Mouse (Mus musculus) embryonic facial prominence, embryonic 15.5 days (tissue): ENCODE data around the gene Cbx4. TPM values are rescaled to one million over a fixed set of nuclear protein-coding genes. Genes with fewer than 3 reads are reported as not detected.

Experiments used
- ATAC-seq: fragments of 200-750 bp; cut with Nextera tagmentation; 2 replicates; pipeline ENCODE4 v1.8.0; 2017; ENCODE audit warnings: low read depth, moderate TSS enrichment; ENCODE audit not compliant: insufficient number of reproducible peaks, low FRiP score, low TSS enrichment
- H3K27ac ChIP-seq: fragments of 300-500 bp; sonication (generic); replicated peaks from 2 replicates; pipeline ENCODE4 v1.5.1; 2015; ENCODE audit warnings: mild to moderate bottlenecking, inconsistent platforms
- H3K27me3 ChIP-seq: fragments of 300-500 bp; sonication (generic); 2 replicates; pipeline ENCODE4 v1.6.1; 2015; ENCODE audit warnings: inconsistent platforms
- H3K36me3 ChIP-seq: fragments of 300-500 bp; sonication (generic); 2 replicates; pipeline ENCODE4 v1.6.1; 2015; ENCODE audit warnings: mild to moderate bottlenecking, inconsistent platforms
- H3K4me1 ChIP-seq: fragments of 300-500 bp; sonication (generic); 2 replicates; pipeline ENCODE4 v1.6.1; 2015; ENCODE audit warnings: inconsistent platforms
- H3K4me2 ChIP-seq: fragments of 300-500 bp; sonication (generic); replicated peaks from 2 replicates; pipeline ENCODE4 v1.6.1; 2015; ENCODE audit warnings: mild to moderate bottlenecking, inconsistent platforms
- H3K4me3 ChIP-seq: fragments of 300-500 bp; sonication (generic); replicated peaks from 2 replicates; pipeline ENCODE4 v1.5.1; 2015; ENCODE audit warnings: mild to moderate bottlenecking, inconsistent platforms
- H3K9ac ChIP-seq: fragments of 300-500 bp; sonication (generic); 2 replicates; pipeline ENCODE4 v1.6.1; 2015; ENCODE audit warnings: inconsistent platforms
- H3K9me3 ChIP-seq: fragments of 300-500 bp; sonication (generic); replicated peaks from 2 replicates; pipeline ENCODE4 v1.6.1; 2016; ENCODE audit warnings: inconsistent platforms
- WGBS: fragments of 180-500 bp; shearing (Covaris S2); methylation state at CpG from one replicate; pipeline ENCODE4 v1.1.7; 2015; 5-methylcytosine and 5-hydroxymethylcytosine counted together
- polyA plus RNA-seq: library from polyadenylated mRNA; unstranded; fragments of >200 nt; fragmentation: Nextera tagmentation; extraction: Ambion mirVana; gene quantifications from 2 replicates; pipeline ENCODE4 v1.2.1, GENCODE M21; 2015

The Cbx4 gene
- polyA plus RNA-seq, 1 experiment from 2014 or later = 21.4 TPM

- Histone ChIP-seq H3K4me3 (no peak overlapping the region), H3K4me2 (no peak overlapping the region), H3K9ac (no peak overlapping the region), H3K9me3 (no peaks in the 10 kb centered on the region), H3K36me3 (peaks cover 4% of the 10 kb centered on the region; the same call in 1 of the 2 replicates), H3K27me3 (peaks cover 4% of the 10 kb centered on the region; the same call in 1 of the 2 replicates), H3K4me1 (peaks cover 14% of the 10 kb centered on the region), H3K27ac (no peak overlapping the region)
- ATAC-seq = no peak
- WGBS = 57% methylated on average over 6 of the region's 6 CpGs
Observed at GRCm38 (mm10) chr11:119072986-119073385, 13.0 kb downstream of the Cbx4 start.

- Histone ChIP-seq H3K9me3 (no peaks in the 10 kb centered on the region), H3K9ac (no peak overlapping the region), H3K36me3 (no peaks in the 10 kb centered on the region), H3K4me3 (no peak overlapping the region), H3K4me2 (no peak overlapping the region), H3K27me3 (peaks cover 4% of the 10 kb centered on the region; the same call in 1 of the 2 replicates), H3K4me1 (peaks cover 14% of the 10 kb centered on the region), H3K27ac (no peak overlapping the region)
- 79% methylated on average over 7 of the region's 7 CpGs for WGBS
- no peak for ATAC-seq
Observed at GRCm38 (mm10) chr11:119072239-119072638, 13.8 kb downstream of the Cbx4 start.

GRCm38 (mm10) chr11:119066841-119067240, 19.2 kb downstream of the Cbx4 start:
- Histone ChIP-seq H3K4me2 (no peak overlapping the region), H3K4me1 (no peaks in the 10 kb centered on the region), H3K4me3 (no peak overlapping the region), H3K27ac (no peak overlapping the region), H3K9ac (no peak overlapping the region), H3K9me3 (no peaks in the 10 kb centered on the region), H3K36me3 (no peaks in the 10 kb centered on the region), H3K27me3 (peaks cover 9% of the 10 kb centered on the region)
- WGBS = 80% methylated on average over 8 of the region's 8 CpGs
- no peak for ATAC-seq

- Histone ChIP-seq H3K27me3 (peaks cover 70% of the 10 kb centered on the region), H3K4me2 (no peak overlapping the region), H3K9me3 (no peaks in the 10 kb centered on the region), H3K4me1 (peaks cover 44% of the 10 kb centered on the region), H3K27ac (no peak overlapping the region), H3K36me3 (no peaks in the 10 kb centered on the region), H3K4me3 (peak overlapping the region; percentile 59; the same call in 1 of the 2 replicates), H3K9ac (no peak overlapping the region)
- WGBS = 11% methylated on average over 3 of the region's 3 CpGs
- no peak for ATAC-seq
Observed at GRCm38 (mm10) chr11:119059256-119059655, 26.8 kb downstream of the Cbx4 start.

- no peaks in the 10 kb centered on the region for H3K36me3 ChIP-seq
- peaks cover 54% of the 10 kb centered on the region for H3K4me1 ChIP-seq
- H3K9me3 ChIP-seq = no peaks in the 10 kb centered on the region
- peaks cover 77% of the 10 kb centered on the region for H3K27me3 ChIP-seq
- peak overlapping the region; percentile 59 for H3K4me3 ChIP-seq
- H3K27ac ChIP-seq = peak overlapping the region; percentile 51; the same call in 1 of the 2 replicates
- no peak overlapping the region for H3K9ac ChIP-seq
- ATAC-seq = no peak
- peak overlapping the region; percentile 98 for H3K4me2 ChIP-seq
- 2% methylated on average over 58 of the region's 58 CpGs for WGBS
Observed at GRCm38 (mm10) chr11:119058041-119058995, 27.7 kb downstream of the Cbx4 start.

- Histone ChIP-seq H3K27me3 (peaks cover 82% of the 10 kb centered on the region), H3K36me3 (no peaks in the 10 kb centered on the region), H3K27ac (no peak overlapping the region), H3K9me3 (no peaks in the 10 kb centered on the region), H3K4me1 (peaks cover 64% of the 10 kb centered on the region), H3K9ac (0 out of 2 replicates have a peak overlapping the region, but pooled peaks have one; percentile 75), H3K4me2 (peak overlapping the region; percentile 98), H3K4me3 (peak overlapping the region; percentile 59)
- no peak for ATAC-seq
- WGBS = 5% methylated on average over 9 of the region's 9 CpGs
Observed at GRCm38 (mm10) chr11:119057291-119057690, 28.7 kb downstream of the Cbx4 start.

GRCm38 (mm10) chr11:119056301-119057211, 29.5 kb downstream of the Cbx4 start:
- peaks cover 70% of the 10 kb centered on the region for H3K4me1 ChIP-seq
- peak overlapping the region; percentile 75 for H3K9ac ChIP-seq
- WGBS = under 1% methylated on average over 65 of the region's 65 CpGs
- H3K9me3 ChIP-seq = no peaks in the 10 kb centered on the region
- 0 out of 2 replicates have a peak, but pooled peaks have one; percentile 6 for ATAC-seq
- H3K4me3 ChIP-seq = peak overlapping the region; percentile 59
- no peaks in the 10 kb centered on the region for H3K36me3 ChIP-seq
- H3K27ac ChIP-seq = 0 out of 2 replicates have a peak overlapping the region, but pooled peaks have one; percentile 28
- H3K27me3 ChIP-seq = peaks cover 83% of the 10 kb centered on the region
- peak overlapping the region; percentile 98 for H3K4me2 ChIP-seq

- Histone ChIP-seq H3K4me2 (peak overlapping the region; percentile 98), H3K9ac (no peak overlapping the region), H3K27me3 (peaks cover 84% of the 10 kb centered on the region), H3K4me3 (peak overlapping the region; percentile 59), H3K9me3 (no peaks in the 10 kb centered on the region), H3K36me3 (no peaks in the 10 kb centered on the region), H3K4me1 (peaks cover 70% of the 10 kb centered on the region), H3K27ac (no peak overlapping the region)
- WGBS = 2% methylated on average over 32 of the region's 32 CpGs
- no peak for ATAC-seq
Observed at GRCm38 (mm10) chr11:119055571-119056131, 30.4 kb downstream of the Cbx4 start.

GRCm38 (mm10) chr11:119054351-119055345, 31.4 kb downstream of the Cbx4 start:
- Histone ChIP-seq H3K27me3 (peaks cover 84% of the 10 kb centered on the region), H3K4me1 (peaks cover 70% of the 10 kb centered on the region), H3K4me2 (peak overlapping the region; percentile 87), H3K9me3 (no peaks in the 10 kb centered on the region), H3K9ac (no peak overlapping the region), H3K4me3 (peak overlapping the region; percentile 59), H3K36me3 (no peaks in the 10 kb centered on the region), H3K27ac (no peak overlapping the region)
- no peak for ATAC-seq
- WGBS = 1% methylated on average over 47 of the region's 47 CpGs
